Mouse (Mus musculus): ENCODE measurements around the gene Znrf2.

DNA sequence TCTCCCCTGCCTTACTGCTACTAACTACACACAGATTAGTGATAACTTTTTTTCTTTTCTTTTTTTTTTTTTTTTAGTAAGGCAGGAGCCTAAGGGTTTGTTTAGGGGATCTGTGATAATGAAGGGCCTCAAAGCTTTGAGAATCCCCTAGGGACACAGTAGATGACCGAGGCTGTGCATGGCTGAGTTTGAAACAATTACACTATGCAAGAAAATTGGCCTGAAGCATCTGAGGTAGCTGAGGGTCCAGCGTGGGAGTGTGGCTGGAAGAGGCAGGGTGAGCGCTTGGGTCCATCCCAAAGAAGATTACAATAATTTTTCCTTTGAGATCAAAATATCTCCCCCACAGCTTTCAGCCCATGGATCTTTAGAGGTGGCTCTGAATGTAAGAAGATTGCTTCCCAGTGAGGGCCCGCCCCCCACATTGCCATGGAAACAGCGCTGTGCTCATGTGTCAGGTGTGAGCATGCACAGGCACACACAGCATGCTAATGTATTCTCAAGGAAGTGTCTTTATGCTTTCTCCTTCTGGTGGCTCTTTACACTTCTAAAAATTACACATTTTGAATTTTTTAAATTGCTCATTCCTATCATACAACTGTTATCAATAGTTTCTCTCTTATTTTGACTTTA, 31.5 kb upstream of the Znrf2 start:
- no peak for TF ChIP-seq CTCF (conservative IDR thresholded peaks at IDR 0.05; ENCODE audit: low read length)
- TF ChIP-seq POU5F1 (IDR thresholded peaks at IDR 0.05; ENCODE audit: borderline replicate concordance, low read length), result no peak
- TF ChIP-seq NANOG (IDR thresholded peaks at IDR 0.05; ENCODE audit: borderline replicate concordance, low read length), result no peak

All from E14TG2a.4 (cell line).